Mouse (Mus musculus): ENCODE measurements around the gene Adamts7. TPM values are rescaled to one million over a fixed set of nuclear protein-coding genes. Genes with fewer than 3 reads are reported as not detected.

Gene Adamts7
- total RNA-seq, 2 experiments from 2014 or later: 23.4 to 27.5 TPM

DNA sequence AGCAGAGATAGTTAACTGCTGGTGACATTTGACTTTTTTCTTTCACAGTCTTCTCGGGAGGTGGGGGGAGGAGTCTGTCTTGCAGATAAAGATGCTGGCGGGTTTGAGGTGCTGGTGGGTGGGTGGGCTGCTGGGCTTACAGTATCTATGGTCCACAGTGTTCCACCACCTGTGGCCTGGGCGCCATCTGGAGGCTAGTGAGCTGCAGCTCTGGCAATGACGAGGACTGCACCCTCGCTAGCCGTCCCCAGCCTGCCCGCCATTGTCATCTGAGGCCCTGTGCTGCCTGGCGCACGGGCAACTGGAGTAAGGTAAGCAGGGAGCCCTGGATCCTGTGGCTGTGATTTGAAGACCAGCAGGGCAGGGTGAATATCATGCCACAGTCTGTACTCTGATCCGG, 32.1 kb downstream of the Adamts7 start:
- intact Hi-C loops (cut with DNase I): no loop called here
- DNase-seq: no peak

GRCm38 (mm10) chr9:90196262-90196661, 33.4 kb downstream of the Adamts7 start:
- DNase-seq: no peak
- intact Hi-C loops (cut with DNase I): loop anchor here (2.0 kb wide), 1 partner anchor 33 kb away; the partner anchor contains the start of gene Adamts7

- intact Hi-C loops (cut with DNase I): loop anchor here (2.0 kb wide), 1 partner anchor 34 kb away; the partner anchor contains the start of gene Adamts7
- peak in 1 of 2 experiments; percentile 37 for DNase-seq
Measured at GRCm38 (mm10) chr9:90197116-90197665, 34.3 kb downstream of the Adamts7 start.

DNA sequence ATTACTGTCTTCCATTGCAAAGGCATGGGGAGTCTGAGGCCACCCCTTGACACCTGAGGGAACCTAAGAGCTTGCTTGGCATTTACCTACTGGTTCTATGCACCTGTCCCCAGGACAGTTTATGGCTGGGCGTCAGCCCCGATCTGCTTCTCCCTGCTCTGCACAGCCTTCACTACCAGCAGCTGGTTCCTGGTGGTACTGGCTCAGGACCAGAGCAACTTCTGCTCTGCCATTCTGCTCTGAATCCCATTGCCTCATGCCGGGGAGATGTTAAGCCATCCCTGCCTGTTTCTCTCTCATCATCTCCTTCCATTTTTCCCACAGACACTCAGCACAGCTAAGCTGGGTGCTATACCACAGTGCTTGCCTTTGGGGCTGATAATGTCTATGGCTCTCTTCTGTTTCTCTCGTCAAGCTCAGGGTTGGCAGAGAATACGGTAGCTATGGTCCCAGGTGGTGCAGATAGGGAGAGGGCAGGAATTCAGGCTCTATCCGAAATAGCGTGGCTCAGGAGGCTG, 35.1 kb downstream of the Adamts7 start:
- no peak for DNase-seq
- intact Hi-C loops (cut with DNase I): loop anchor here (2.0 kb wide), 1 partner anchor 35 kb away; the partner anchor contains the start of gene Adamts7

GRCm38 (mm10) chr9:90198531-90199449, 35.9 kb downstream of the Adamts7 start:
- intact Hi-C loops (cut with DNase I): no loop called here
- DNase-seq: peak; percentile 83 to 92

DNA sequence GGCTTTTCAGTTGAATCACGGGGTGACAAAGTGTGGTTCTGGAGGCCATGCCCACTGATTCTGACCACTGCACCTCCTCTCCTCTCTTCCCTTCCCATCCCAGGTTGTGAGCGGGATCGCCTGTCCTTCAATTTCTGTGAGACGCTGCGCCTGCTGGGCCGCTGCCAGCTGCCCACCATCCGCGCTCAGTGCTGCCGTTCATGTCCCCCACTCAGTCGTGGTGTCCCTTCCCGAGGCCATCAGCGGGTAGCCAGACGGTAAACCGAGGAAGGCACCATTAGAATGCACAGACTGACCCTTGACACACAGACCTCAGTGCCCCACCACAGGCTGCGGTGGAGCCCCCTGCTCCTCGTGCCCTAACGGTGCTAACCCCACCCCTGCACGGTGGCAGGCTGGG, 36.7 kb downstream of the Adamts7 start:
- no peak for DNase-seq
- intact Hi-C loops (cut with DNase I): loop anchor here (5.0 kb wide), 1 partner anchor 118 kb away; no protein-coding TSS in a partner anchor

DNA sequence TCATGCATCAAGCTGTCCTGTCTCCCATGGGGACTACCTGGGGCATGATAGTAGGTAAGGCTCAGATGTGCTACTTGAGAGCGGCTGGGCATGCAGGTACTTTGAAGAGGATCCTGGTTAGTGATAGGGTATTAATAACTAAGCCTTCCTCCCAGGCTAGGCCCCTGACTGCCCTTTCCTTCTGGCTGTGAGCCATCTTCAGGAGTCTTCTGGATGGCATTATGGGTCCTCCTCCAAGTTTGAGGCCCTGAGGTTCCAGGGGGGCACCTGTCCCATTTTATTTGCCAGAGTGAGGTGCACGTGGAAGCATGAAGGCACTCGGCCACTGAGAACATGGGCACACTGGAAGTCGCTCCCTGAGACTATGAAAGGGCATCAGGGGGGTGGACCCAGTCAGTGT, 37.6 kb downstream of the Adamts7 start:
- no peak for DNase-seq
- intact Hi-C loops (cut with DNase I): loop anchor here (5.0 kb wide), 1 partner anchor 117 kb away; no protein-coding TSS in a partner anchor

GRCm38 (mm10) chr9:90201096-90201495, 38.2 kb downstream of the Adamts7 start:
- intact Hi-C loops (cut with DNase I): loop anchor here (5.0 kb wide), 1 partner anchor 116 kb away; no protein-coding TSS in a partner anchor
- no peak for DNase-seq

DNA sequence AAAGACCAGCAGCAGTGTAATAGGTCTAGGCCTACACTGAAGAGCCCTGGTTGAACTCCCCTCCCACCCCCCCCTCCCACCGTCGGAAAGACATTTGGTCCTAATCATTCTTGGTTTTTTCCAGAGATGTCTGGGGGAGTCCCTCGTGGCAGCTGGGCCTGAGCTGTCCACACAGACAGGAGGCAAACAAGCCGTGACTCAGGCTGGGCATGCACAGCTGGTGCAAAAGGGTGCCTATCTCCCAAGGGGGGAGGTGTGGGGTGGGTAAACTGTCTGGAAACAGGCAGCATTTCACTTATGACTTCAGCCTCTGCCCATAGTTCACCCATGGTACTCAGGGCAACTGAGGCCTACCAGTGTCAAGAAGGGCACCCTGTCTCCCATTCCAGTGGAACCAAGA, 38.7 kb downstream of the Adamts7 start:
- no peak for DNase-seq
- intact Hi-C loops (cut with DNase I): loop anchor here (5.0 kb wide), 1 partner anchor 116 kb away; no protein-coding TSS in a partner anchor

GRCm38 (mm10) chr9:90203233-90203632, 40.4 kb downstream of the Adamts7 start:
- intact Hi-C loops (cut with DNase I): loop anchor here (5.0 kb wide), 1 partner anchor 114 kb away; no protein-coding TSS in a partner anchor
- no peak for DNase-seq

- no peak for DNase-seq
- intact Hi-C loops (cut with DNase I): loop anchor here (5.0 kb wide), 1 partner anchor 113 kb away; no protein-coding TSS in a partner anchor
Measured at GRCm38 (mm10) chr9:90204396-90204915, 41.6 kb downstream of the Adamts7 start.

DNA sequence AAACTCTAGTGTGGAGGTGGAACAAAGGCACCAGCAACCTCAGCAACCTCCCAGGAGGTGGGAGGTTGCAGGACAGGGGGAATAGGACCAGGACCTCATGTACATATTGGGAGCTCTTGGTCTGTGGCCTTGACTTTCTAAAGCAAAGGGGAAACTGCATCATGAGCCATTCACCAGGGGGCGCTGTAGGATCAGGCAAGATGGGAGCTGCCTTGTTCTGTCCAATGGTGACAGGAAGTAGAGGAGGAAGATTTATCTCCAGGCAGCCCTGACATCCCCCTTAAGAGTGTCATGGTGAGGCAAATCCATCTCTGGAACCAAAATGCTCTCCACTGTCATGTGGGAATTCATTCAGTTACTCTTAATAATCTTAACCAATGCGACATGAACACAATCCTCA, 43.6 kb downstream of the Adamts7 start:
- intact Hi-C loops (cut with DNase I): loop anchor here (1.0 kb wide), 1 partner anchor 241 kb away; no protein-coding TSS in a partner anchor
- peak; percentile 86 to 92 for DNase-seq

DNA sequence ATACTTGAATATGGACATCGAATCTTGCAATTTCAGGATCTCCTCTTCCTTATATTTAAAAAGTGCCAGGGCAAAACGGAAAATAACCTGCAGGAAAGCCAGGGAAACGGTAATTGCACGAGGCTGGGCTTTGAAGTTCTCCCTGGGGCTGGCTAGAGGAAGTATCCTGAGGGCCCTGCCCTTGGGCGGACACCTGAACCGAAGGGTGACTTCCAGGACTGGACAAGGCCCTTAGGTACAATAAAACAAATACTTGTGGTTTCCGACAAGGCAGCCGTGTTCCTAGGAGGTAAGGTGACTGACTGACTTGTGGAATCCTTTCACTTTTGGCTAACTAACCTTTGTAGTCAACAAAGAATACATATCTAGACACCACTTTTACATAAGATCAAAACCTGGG, 44.9 kb downstream of the Adamts7 start:
- no peak for DNase-seq
- intact Hi-C loops (cut with DNase I): loop anchor here (1.0 kb wide), 1 partner anchor 200 kb away; no protein-coding TSS in a partner anchor

DNA sequence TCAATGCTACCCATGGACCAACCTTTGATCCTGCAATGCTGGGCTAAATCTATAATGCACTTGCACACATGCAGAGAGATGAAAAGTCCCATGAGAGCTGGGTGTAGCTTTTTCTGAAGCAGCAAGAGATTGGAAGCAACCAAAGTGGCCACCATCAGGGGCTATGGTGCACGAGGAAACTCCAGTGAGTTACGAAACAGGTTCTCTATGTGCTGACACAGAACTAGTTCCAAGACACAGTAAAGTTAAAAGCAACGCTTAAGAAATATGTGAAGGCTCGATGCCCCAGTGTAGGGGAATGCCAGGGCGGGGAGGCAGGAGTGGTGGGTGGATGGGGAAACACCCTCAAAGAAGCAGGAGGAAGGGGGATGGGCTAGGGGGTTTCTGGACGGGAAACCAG, 45.8 kb downstream of the Adamts7 start:
- DNase-seq: no peak
- intact Hi-C loops (cut with DNase I): loop anchor here (1.0 kb wide), 1 partner anchor 200 kb away; no protein-coding TSS in a partner anchor

DNA sequence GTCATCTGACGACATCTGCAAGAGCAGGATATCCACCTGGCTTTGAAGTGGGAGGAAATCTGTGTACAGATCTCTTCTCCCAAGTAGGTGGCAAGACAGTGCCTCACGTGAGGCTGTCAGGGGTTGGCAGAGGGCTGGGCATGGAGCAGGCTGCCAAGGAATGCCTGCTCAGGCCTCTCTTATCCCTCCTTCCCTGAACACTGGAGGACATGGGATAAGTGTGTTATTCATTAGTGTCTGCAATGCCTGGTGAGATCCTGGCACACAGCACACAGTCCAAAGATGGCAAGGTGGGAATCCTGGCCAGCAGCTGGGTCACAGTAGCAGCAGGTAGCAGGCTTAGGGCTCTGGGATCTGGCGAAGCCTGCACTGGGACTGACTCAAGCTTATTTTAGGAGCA, 50.3 kb downstream of the Adamts7 start:
- DNase-seq: no peak
- intact Hi-C loops (cut with DNase I): no loop called here

DNA sequence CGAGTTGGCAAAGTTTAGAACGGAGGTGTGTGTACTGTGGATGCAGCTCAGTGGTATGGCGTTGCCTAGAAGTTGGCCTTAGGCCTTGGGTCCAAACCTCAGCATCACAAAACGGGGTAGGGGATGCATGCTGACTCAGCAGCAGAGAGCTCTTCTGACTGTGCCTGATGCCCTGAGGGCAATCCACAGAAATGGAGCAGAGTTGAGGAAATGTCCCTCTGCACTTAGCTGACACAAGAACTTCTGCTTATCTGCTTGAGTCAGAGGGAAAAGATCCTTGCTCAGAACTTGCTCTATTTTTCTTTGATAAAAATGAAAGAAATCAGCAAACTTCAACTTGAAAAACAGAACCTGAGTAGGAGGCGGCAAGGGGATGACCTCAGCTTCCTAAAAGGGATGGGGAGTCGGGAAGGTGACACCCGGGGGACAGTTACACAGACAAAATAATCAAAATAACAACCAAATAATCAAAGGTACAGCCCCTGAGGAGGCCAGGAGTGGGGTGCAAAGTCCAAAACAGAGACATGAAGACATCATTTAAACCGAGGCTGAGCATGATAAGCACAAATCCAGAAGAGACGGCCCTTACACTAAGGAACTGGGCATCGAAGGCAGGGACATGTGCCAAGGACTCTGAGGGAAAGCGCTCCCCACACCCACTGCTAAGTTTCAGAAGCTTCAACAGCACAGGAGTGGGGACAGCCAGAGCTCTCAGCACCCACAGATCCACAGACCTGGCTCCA, 53.6 kb downstream of the Adamts7 start:
- no peak for DNase-seq
- intact Hi-C loops (cut with DNase I): no loop called here

GRCm38 (mm10) chr9:90217501-90217900, 54.6 kb downstream of the Adamts7 start:
- intact Hi-C loops (cut with DNase I): no loop called here
- DNase-seq: no peak

- no peak for DNase-seq
- intact Hi-C loops (cut with DNase I): no loop called here
Measured at GRCm38 (mm10) chr9:90222275-90222674, 59.4 kb downstream of the Adamts7 start.

GRCm38 (mm10) chr9:90226081-90226741, 63.3 kb downstream of the Adamts7 start:
- intact Hi-C loops (cut with DNase I): loop anchor here (5.0 kb wide), 1 partner anchor 41 kb away; no protein-coding TSS in a partner anchor
- DNase-seq: peak; percentile 45 to 47

All from heart, postnatal 14 days (tissue).